Comparison of ENCODE assay signal across 24 mouse cellular contexts in the genomic region with DNA sequence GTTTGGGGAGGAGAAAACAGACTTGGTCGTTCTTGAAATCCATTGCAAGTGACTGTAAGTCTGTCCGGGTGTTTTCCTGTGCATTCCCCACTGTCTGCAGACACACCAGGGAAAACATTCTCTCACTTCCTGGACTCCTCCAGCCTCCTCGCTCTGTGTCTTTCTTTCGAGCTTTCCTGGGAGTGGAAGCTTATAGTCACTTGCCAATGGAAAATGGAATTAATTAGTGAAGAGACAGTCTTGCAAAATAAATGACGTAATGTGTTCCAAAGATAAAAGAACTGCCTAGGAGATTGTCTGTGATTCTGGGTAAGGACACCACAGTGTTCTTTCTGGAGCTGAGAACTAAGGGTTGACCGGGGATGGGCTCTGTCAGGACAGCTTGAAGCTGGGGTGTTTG. TPM values are rescaled to one million over a fixed set of nuclear protein-coding genes. Genes with fewer than 3 reads are reported as not detected.
"Had no signal": no experiment of that assay in that cellular context is flagged by ENCODE, and none has a peak within 500 bp of the region (broad histone marks: within the 10 kb centered on the region; RNA-seq: fewer than 3 reads in every experiment).

No protein-coding gene starts in this region.

- H3K36me3 ChIP-seq: liver, embryonic 13.5 days; midbrain, embryonic 12.5 days; midbrain, embryonic 15.5 days; neural tube, embryonic 12.5 days; neural tube, embryonic 15.5 days had no signal

- H3K27ac ChIP-seq: left cerebral cortex, adult 2 months; liver, embryonic 13.5 days; macrophage; midbrain, embryonic 12.5 days; midbrain, embryonic 15.5 days; neural tube, embryonic 12.5 days; neural tube, embryonic 15.5 days had no signal

- H3K4me3 ChIP-seq: left cerebral cortex, adult 2 months; liver, embryonic 13.5 days; midbrain, embryonic 12.5 days; midbrain, embryonic 15.5 days; neural tube, embryonic 12.5 days; neural tube, embryonic 15.5 days had no signal

- DNase-seq: kidney, adult 9 months; kidney, postnatal 14 days; layer of hippocampus, postnatal 36 days; liver, embryonic 13.5 days; lung, embryonic 14.5 days; lung, postnatal 14 days; right cerebral cortex, postnatal 25 days; thymus, adult 18-20 months; thymus, postnatal 36 days had no signal

- H3K4me2 ChIP-seq: liver, embryonic 13.5 days; lung, embryonic 14.5 days; midbrain, embryonic 12.5 days; midbrain, embryonic 15.5 days; neural tube, embryonic 12.5 days; neural tube, embryonic 15.5 days had no signal

- H3K9ac ChIP-seq: liver, embryonic 13.5 days; lung, embryonic 14.5 days; midbrain, embryonic 12.5 days; midbrain, embryonic 15.5 days; neural tube, embryonic 12.5 days; neural tube, embryonic 15.5 days had no signal

- H3K4me1 ChIP-seq: liver, embryonic 13.5 days; midbrain, embryonic 12.5 days; midbrain, embryonic 15.5 days; neural tube, embryonic 12.5 days; neural tube, embryonic 15.5 days had no signal

- H3K27me3 ChIP-seq: liver, embryonic 13.5 days; midbrain, embryonic 12.5 days; midbrain, embryonic 15.5 days; neural tube, embryonic 12.5 days; neural tube, embryonic 15.5 days had no signal

- H3K9me3 ChIP-seq: liver, embryonic 13.5 days; midbrain, embryonic 12.5 days; midbrain, embryonic 15.5 days; neural tube, embryonic 12.5 days; neural tube, embryonic 15.5 days had no signal

- ATAC-seq: midbrain, embryonic 15.5 days had no signal

RNA-seq across cellular contexts. Expression of gene Cdrt4, which starts 7.5 kb away (rescaled TPM):
- total RNA-seq: layer of hippocampus, postnatal 10 days; left cerebral cortex, adult 2 months; left cerebral cortex, postnatal 10 days; left cerebral cortex, postnatal 36 days; liver, adult 2 months; megakaryocyte, adult 5-6 weeks had no signal
- polyA plus RNA-seq: kidney, embryonic 16.5 days; liver, adult 2 months; liver, embryonic 13.5 days; liver, embryonic 16.5 days; lung, embryonic 14.5 days; macrophage; midbrain, embryonic 12.5 days; midbrain, embryonic 15.5 days; neural tube, embryonic 15.5 days; small intestine, adult 2 months; spleen, adult 2 months had no signal
